ENCODE assay signal across 12 mouse cellular contexts in genomic region chr5:134347066-134347465, GRCm38 (mm10). TPM values are rescaled to one million over a fixed set of nuclear protein-coding genes. Genes with fewer than 3 reads are reported as not detected.
DNase-seq lines count a peak whose midpoint lies in the region; ATAC-seq and TF ChIP-seq lines count a peak whose summit lies in the region.
"Had no signal": no experiment of that assay in that cellular context is flagged by ENCODE, and none has a peak within 500 bp of the region (broad histone marks: within the 10 kb centered on the region; RNA-seq: fewer than 3 reads in every experiment).

No protein-coding gene starts in this region.

- intact Hi-C loops in heart, postnatal 10 days (cut with DNase I) = no loop called here

- ATAC-seq in forebrain, postnatal 0 days = no peak
- no peak for ATAC-seq in forebrain, embryonic 16.5 days
- no peak for ATAC-seq in lung, embryonic 14.5 days (ENCODE audit: insufficient read depth)

- H3K36me3 ChIP-seq in forebrain, postnatal 0 days (ENCODE audit: insufficient read depth) = no peaks in the 10 kb centered on the region
- H3K36me3 ChIP-seq in forebrain, embryonic 16.5 days (ENCODE audit: control insufficient read depth, insufficient read depth) = no peaks in the 10 kb centered on the region
- no peaks in the 10 kb centered on the region for H3K36me3 ChIP-seq in lung, embryonic 14.5 days (ENCODE audit: insufficient read depth)
- H3K36me3 ChIP-seq in E14TG2a.4 (ENCODE audit: insufficient read depth, low read length) = no peaks in the 10 kb centered on the region; the same call in 1 of the 2 replicates

- H3K4me2 ChIP-seq in forebrain, postnatal 0 days (ENCODE audit: low read depth) = no peak overlapping the region
- no peak overlapping the region for H3K4me2 ChIP-seq in forebrain, embryonic 16.5 days (ENCODE audit: low read length)
- H3K4me2 ChIP-seq in lung, embryonic 14.5 days = no peak overlapping the region

- WGBS in forebrain, postnatal 0 days = 67% methylated on average over 2 of the region's 2 CpGs
- 69% methylated on average over 2 of the region's 2 CpGs for WGBS in forebrain, embryonic 16.5 days
- 71% methylated on average over 2 of the region's 2 CpGs for WGBS in lung, embryonic 14.5 days

- H3K27me3 ChIP-seq in forebrain, postnatal 0 days (ENCODE audit: insufficient read depth, low read length) = no peaks in the 10 kb centered on the region
- H3K27me3 ChIP-seq in forebrain, embryonic 16.5 days (replicated peaks; ENCODE audit: control insufficient read depth, insufficient read depth, low read length) = no peaks in the 10 kb centered on the region
- no peaks in the 10 kb centered on the region for H3K27me3 ChIP-seq in lung, embryonic 14.5 days (ENCODE audit: insufficient read depth, low read length)
- no peaks in the 10 kb centered on the region for H3K27me3 ChIP-seq in E14TG2a.4 (ENCODE audit: insufficient read depth, low read length)

- no peak overlapping the region for H3K27ac ChIP-seq in forebrain, postnatal 0 days (ENCODE audit: low read depth, low read length)
- no peak overlapping the region for H3K27ac ChIP-seq in forebrain, embryonic 16.5 days (ENCODE audit: low read length)
- H3K27ac ChIP-seq in lung, embryonic 14.5 days (ENCODE audit: low read depth) = no peak overlapping the region

- no peak overlapping the region for H3K4me3 ChIP-seq in forebrain, postnatal 0 days (ENCODE audit: low read depth, low read length)
- H3K4me3 ChIP-seq in forebrain, embryonic 16.5 days (replicated peaks; ENCODE audit: low read length) = no peak overlapping the region
- H3K4me3 ChIP-seq in lung, embryonic 14.5 days (ENCODE audit: low read depth, low read length) = no peak overlapping the region
- no peak overlapping the region for H3K4me3 ChIP-seq in E14TG2a.4 (replicated peaks; ENCODE audit: low read length)

- H3K9ac ChIP-seq in forebrain, postnatal 0 days = no peak overlapping the region
- no peak overlapping the region for H3K9ac ChIP-seq in forebrain, embryonic 16.5 days (replicated peaks; ENCODE audit: low read depth, low read length)
- no peak overlapping the region for H3K9ac ChIP-seq in lung, embryonic 14.5 days

- peak; percentile 62 for TF ChIP-seq CTCF in forebrain, postnatal 0 days (IDR thresholded peaks at IDR 0.05; ENCODE audit: low read depth)
- peak; percentile 67 for TF ChIP-seq CTCF in lung, embryonic 14.5 days (IDR thresholded peaks at IDR 0.05; ENCODE audit: low read depth)
- peak; percentile 57 for TF ChIP-seq CTCF in E14TG2a.4 (conservative IDR thresholded peaks at IDR 0.05; ENCODE audit: low read length)

- no peaks in the 10 kb centered on the region for H3K9me3 ChIP-seq in forebrain, postnatal 0 days (ENCODE audit: low read length)
- no peaks in the 10 kb centered on the region for H3K9me3 ChIP-seq in forebrain, embryonic 16.5 days (ENCODE audit: control insufficient read depth, low read length)
- no peaks in the 10 kb centered on the region for H3K9me3 ChIP-seq in lung, embryonic 14.5 days (ENCODE audit: low read depth, low read length)
- peaks cover 6% of the 10 kb centered on the region; the same call in 1 of the 2 replicates for H3K9me3 ChIP-seq in E14TG2a.4 (ENCODE audit: low read length)

- no peak for DNase-seq in forebrain, postnatal 0 days
- DNase-seq in lung, embryonic 14.5 days = peak; percentile 18
- no peak for DNase-seq in lung, postnatal 25 days (ENCODE audit: low spot score)
- DNase-seq in natural killer cell, adult 2 months (ENCODE audit: low spot score in 2 of 2) = peak; percentile 12 to 35
- DNase-seq in right cerebral cortex, postnatal 10 days (ENCODE audit: low spot score in 2 of 2) = no peak
- DNase-seq in heart, postnatal 10 days = no peak
- DNase-seq: adrenal gland, postnatal 10 days; gastrocnemius, postnatal 10 days; heart, postnatal 14 days; layer of hippocampus, postnatal 36 days had no signal

- 0 out of 2 replicates have a peak, but pooled peaks cover 4% of the 10 kb centered on the region for H3K4me1 ChIP-seq in forebrain, postnatal 0 days (ENCODE audit: insufficient read depth)
- H3K4me1 ChIP-seq in forebrain, embryonic 16.5 days (replicated peaks; ENCODE audit: control insufficient read depth, insufficient read depth, low read length) = peaks cover 9% of the 10 kb centered on the region
- peaks cover 5% of the 10 kb centered on the region; the same call in 1 of the 2 replicates for H3K4me1 ChIP-seq in lung, embryonic 14.5 days (ENCODE audit: insufficient read depth)
- peaks cover 55% of the 10 kb centered on the region for H3K4me1 ChIP-seq in E14TG2a.4 (replicated peaks; ENCODE audit: low read depth, low read length)

RNA-seq across cellular contexts. Expression of gene Gtf2i, which starts 32.5 kb away (rescaled TPM):
- total RNA-seq in forebrain, postnatal 0 days (2014; rRNA removed) = 98.3 and 120 TPM in 2 replicates
- polyA plus RNA-seq in forebrain, postnatal 0 days (2015; fragmentation: Nextera tagmentation; extraction: Ambion mirVana) = 62.7 and 85.6 TPM in 2 replicates
- 168 and 187 TPM in 2 replicates for polyA plus RNA-seq in forebrain, embryonic 16.5 days (2015; fragmentation: Nextera tagmentation; extraction: Ambion mirVana)
- polyA plus RNA-seq in lung, embryonic 14.5 days (2014; fragmentation: Nextera tagmentation; extraction: Ambion mirVana) = 183 and 185 TPM in 2 replicates
- total RNA-seq in heart, postnatal 10 days (2021) = 100 to 1,000 TPM; 195 to 218 TPM

Comparison
In these comparisons a context has a peak if more than half of its experiments do, and no peak if none do; other contexts are left out.
1. DNase-seq: peak in lung, embryonic 14.5 days (single experiment) and natural killer cell, adult 2 months (2 of 2); none in forebrain, postnatal 0 days (single experiment), lung, postnatal 25 days (single experiment), right cerebral cortex, postnatal 10 days (0 of 2) and heart, postnatal 10 days (0 of 2).
2. Peak in every context shown above with its lines, with median percentiles within 50 percentile points of each other: CTCF ChIP-seq.